Mouse (Mus musculus) hindbrain, embryonic 10.5 days (tissue): ENCODE data around the gene Tnfrsf26. TPM values are rescaled to one million over a fixed set of nuclear protein-coding genes. Genes with fewer than 3 reads are reported as not detected.

Experiments
- DNase-seq: peaks from one replicate; pipeline ENCODE4 v3.0.0-alpha.2; 2017; ENCODE audit warnings: low spot score
- H3K27ac ChIP-seq: fragments of 300-500 bp; sonication (generic); 2 replicates; pipeline ENCODE4 v1.5.1; 2016; ENCODE audit warnings: mild to moderate bottlenecking, moderate library complexity
- H3K27me3 ChIP-seq: fragments of 300-500 bp; sonication (generic); 2 replicates; pipeline ENCODE4 v1.6.1; 2016; ENCODE audit warnings: mild to moderate bottlenecking; ENCODE audit not compliant: poor library complexity, insufficient read depth, severe bottlenecking
- H3K36me3 ChIP-seq: fragments of 300-500 bp; sonication (generic); 2 replicates; pipeline ENCODE4 v1.6.1; 2016; ENCODE audit warnings: mild to moderate bottlenecking, moderate library complexity
- H3K4me1 ChIP-seq: fragments of 300-500 bp; sonication (generic); replicated peaks from 2 replicates; pipeline ENCODE4 v1.6.1; 2016; ENCODE audit warnings: mild to moderate bottlenecking
- H3K4me3 ChIP-seq: fragments of 300-500 bp; sonication (generic); 2 replicates; pipeline ENCODE4 v1.5.1; 2016; ENCODE audit warnings: mild to moderate bottlenecking, moderate library complexity
- H3K9me3 ChIP-seq: fragments of 300-500 bp; sonication (generic); 2 replicates; pipeline ENCODE4 v1.6.1; 2016; ENCODE audit warnings: mild to moderate bottlenecking, moderate library complexity
- WGBS: fragments of 180-500 bp; shearing (Covaris S2); methylation state at CpG from one replicate; pipeline ENCODE4 v1.1.7; 2016; 5-methylcytosine and 5-hydroxymethylcytosine counted together
- polyA plus RNA-seq: library from polyadenylated mRNA; unstranded; fragments of >200 nt; fragmentation: Nextera tagmentation; extraction: Ambion mirVana; gene quantifications from 2 replicates; pipeline ENCODE4 v1.2.1, GENCODE M21; 2016

Tnfrsf26 gene
- polyA plus RNA-seq, 1 experiment from 2014 or later: 0.18 TPM

DNA sequence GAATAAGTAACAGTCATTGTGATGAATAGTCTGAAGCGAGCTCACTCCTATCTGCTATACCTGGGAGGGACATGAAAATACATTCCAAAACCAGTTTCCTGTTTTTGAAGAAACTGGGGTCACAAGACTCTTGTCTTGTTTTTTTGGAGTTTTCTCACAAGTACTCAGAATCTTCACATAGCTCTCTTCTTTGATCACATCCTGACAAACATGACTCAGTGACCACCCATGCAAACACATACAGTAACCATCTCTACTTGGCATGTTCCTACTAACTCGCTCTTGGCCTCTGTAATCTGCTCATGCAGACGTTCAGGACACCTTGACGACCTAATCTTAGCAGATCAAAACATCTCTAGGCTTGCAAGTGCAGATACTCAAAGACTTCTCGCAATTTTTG, 3.4 kb downstream of the Tnfrsf26 start:
- H3K27ac ChIP-seq: no peak overlapping the region
- H3K9me3 ChIP-seq: no peaks in the 10 kb centered on the region

DNA sequence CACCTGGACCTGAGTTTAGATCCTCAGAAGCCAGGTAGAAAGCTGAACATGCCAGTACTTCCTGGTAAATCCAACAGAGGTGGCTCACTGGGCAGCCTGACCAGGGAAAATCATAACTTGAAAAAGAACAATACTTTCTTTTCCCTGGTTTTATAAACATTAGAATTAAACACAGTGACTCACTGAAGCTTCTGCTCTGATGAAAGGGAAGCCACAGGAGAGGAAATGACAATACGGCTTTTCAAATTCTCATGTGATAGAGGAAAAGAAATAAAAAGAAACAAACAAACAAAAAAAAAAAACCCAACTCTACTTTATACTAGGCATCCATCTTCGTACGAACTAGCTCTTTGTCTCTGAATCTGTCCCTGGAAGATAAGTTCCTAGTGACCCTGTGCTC, 4.0 kb downstream of the Tnfrsf26 start:
- no peak for DNase-seq
- H3K27ac ChIP-seq: no peak overlapping the region
- no peaks in the 10 kb centered on the region for H3K27me3 ChIP-seq
- H3K9me3 ChIP-seq: no peaks in the 10 kb centered on the region
- H3K4me1 ChIP-seq: no peaks in the 10 kb centered on the region
- 85% methylated on average over 3 of the region's 3 CpGs for WGBS
- no peaks in the 10 kb centered on the region for H3K36me3 ChIP-seq
- no peak overlapping the region for H3K4me3 ChIP-seq

More for the DNA sequence above, 3.4 kb downstream of the Tnfrsf26 start:
- Histone ChIP-seq H3K36me3 (no peaks in the 10 kb centered on the region), H3K27me3 (no peaks in the 10 kb centered on the region), H3K4me1 (no peaks in the 10 kb centered on the region), H3K4me3 (no peak overlapping the region)
- WGBS: 75% methylated on average over 5 of the region's 5 CpGs
- DNase-seq: no peak

DNA sequence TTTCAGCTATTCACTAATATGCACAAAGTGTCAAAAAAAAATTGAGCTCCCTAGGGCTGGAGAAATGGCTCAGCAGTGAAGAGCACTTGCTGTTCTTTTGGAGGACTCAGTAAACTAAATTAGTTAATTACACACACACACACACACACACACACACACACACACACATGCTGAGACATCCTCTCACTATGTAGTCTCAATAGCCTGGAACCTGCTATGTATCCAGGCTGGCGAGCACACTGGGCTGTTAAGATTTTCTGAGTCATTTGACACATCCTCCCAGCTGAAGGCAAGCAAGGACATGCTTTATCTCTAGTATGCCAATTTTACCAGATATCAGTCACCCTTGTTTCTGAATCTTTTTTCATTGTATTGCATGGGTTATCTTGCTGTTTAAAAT, 7.6 kb downstream of the Tnfrsf26 start:
- no peaks in the 10 kb centered on the region for H3K4me1 ChIP-seq
- no peak overlapping the region for H3K27ac ChIP-seq
- H3K4me3 ChIP-seq: no peak overlapping the region
- no peaks in the 10 kb centered on the region for H3K36me3 ChIP-seq
- WGBS: 81% methylated on average over 1 of the region's 1 CpGs
- DNase-seq: no peak
- H3K27me3 ChIP-seq: no peaks in the 10 kb centered on the region
- H3K9me3 ChIP-seq: no peaks in the 10 kb centered on the region

DNA sequence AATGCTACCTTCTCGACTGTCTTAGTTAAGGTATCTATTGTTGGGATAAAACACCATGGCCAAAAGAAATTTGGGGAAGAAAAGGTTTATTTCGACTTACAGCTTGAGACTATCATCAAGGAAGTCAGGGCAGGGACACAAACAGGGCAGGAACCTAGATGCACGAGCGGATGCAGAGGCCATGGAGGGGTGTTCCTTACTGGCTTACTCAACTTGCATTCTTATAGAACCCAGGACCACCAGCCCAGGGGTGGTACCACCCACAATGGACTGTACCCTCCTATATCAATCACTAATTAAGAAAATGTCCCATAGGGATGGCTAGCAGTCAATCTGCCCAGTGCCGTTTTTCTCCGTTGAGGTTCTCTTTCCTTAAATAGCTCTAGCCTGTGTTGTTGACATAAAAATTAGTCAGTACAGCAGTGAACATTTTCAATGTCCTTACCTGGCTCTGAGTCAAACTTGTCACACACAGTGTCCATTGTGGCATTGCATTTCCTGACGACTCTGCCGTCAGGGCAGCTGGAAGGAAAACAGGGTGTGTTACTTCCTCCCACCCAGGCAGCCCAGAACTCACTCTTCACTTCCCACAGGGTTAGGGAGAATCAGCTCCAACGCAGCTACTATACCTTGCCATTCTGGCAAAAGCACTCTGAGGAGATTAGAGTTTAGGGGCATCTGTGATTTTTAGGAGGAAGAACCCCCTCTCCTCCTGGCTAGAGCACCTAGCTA, 14.0 kb downstream of the Tnfrsf26 start:
- no peak overlapping the region for H3K27ac ChIP-seq
- H3K36me3 ChIP-seq: no peaks in the 10 kb centered on the region
- 76% methylated on average over 9 of the region's 9 CpGs for WGBS
- H3K4me3 ChIP-seq: no peak overlapping the region
- H3K4me1 ChIP-seq: no peaks in the 10 kb centered on the region
- no peaks in the 10 kb centered on the region for H3K9me3 ChIP-seq
- DNase-seq: no peak
- no peaks in the 10 kb centered on the region for H3K27me3 ChIP-seq

DNA sequence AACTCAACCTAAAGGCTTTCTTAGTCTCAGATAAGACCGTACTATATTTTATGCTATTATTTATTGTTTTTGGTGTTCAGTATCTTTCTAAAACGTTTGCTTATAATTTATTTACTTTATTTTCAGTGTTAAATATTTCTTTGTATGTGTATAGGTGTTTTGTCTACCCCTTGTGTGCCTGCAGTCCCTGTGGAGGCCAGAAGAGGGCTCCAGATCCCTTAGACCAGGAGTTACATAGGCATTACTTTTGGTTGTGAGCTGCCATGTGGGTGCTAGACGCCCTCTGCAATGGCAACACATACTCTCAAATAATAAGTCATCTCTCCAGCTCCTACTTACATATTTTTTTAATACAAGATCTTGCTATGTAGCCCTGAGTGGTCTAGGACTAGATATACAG, 16.3 kb downstream of the Tnfrsf26 start:
- WGBS: 57% methylated on average over 3 of the region's 3 CpGs
- Histone ChIP-seq H3K9me3 (no peaks in the 10 kb centered on the region), H3K36me3 (no peaks in the 10 kb centered on the region), H3K27me3 (no peaks in the 10 kb centered on the region), H3K27ac (no peak overlapping the region), H3K4me3 (no peak overlapping the region), H3K4me1 (no peaks in the 10 kb centered on the region)
- DNase-seq: no peak

DNA sequence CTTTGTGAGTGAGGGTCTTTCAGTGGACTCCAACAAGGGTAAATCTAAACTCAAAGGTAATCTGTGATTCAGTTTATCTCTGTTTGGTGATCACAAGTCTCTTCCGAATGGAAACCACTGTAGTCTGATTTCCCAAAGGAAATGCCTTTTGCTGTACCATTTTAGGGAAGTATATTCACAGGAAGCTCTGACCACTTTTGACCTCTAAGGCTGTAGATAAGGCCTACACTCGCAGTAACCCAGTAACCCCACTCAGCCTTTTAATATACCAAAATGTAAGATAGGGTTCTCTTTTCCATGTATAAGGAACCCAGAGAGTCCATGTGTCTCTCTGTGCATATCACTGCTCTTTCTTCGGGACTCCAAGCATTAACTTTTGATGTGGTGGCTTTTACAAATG, 23.2 kb downstream of the Tnfrsf26 start:
- Histone ChIP-seq H3K36me3 (no peaks in the 10 kb centered on the region), H3K27ac (no peak overlapping the region), H3K4me3 (no peak overlapping the region), H3K4me1 (0 out of 2 replicates have a peak, but pooled peaks cover 4% of the 10 kb centered on the region), H3K9me3 (no peaks in the 10 kb centered on the region), H3K27me3 (no peaks in the 10 kb centered on the region)
- no peak for DNase-seq
- 92% methylated on average over 3 of the region's 3 CpGs for WGBS

DNA sequence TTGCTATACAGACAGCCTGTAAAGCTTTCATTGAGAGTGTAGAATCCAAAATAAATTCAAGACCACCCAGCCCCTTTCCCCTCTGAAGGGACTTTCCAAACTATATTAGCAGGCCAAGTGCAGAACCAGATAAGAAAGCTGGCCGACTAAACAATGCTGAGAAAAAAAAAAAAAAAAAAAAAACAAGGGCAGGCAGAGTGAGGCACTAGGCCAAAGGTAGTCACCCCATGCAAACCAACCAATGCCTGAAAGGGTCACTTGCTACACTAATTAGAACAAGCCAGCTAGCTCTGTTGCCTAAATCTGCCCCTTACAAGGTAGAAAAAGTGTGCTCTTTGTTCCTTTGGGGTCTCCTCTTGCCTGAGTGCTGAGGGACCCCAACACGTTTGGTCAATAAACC, 23.6 kb downstream of the Tnfrsf26 start:
- no peaks in the 10 kb centered on the region for H3K9me3 ChIP-seq
- no peak for DNase-seq
- no peak overlapping the region for H3K4me3 ChIP-seq
- 0 out of 2 replicates have a peak, but pooled peaks cover 6% of the 10 kb centered on the region for H3K4me1 ChIP-seq
- H3K36me3 ChIP-seq: no peaks in the 10 kb centered on the region
- 72% methylated on average over 2 of the region's 2 CpGs for WGBS
- no peaks in the 10 kb centered on the region for H3K27me3 ChIP-seq
- no peak overlapping the region for H3K27ac ChIP-seq

DNA sequence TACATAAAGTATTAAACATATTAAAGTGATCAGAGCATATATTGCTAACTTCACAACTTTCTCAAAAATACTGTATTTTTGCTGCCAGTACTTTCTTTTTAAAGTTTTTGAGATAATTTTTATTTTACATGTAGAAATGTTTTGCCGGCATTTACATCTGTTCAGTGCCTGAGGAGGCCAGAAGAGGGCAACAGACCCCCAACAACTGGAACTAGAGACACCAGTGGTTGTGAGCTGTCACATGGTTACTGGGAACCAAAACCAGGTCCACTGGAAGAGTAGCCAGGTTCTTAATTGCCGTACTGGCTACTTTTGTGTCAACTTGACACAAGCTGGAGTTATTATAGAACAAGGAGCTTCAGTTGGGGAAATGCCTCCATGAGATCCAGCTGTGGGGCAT, 26.8 kb downstream of the Tnfrsf26 start:
- H3K4me3 ChIP-seq: no peak overlapping the region
- no peaks in the 10 kb centered on the region for H3K27me3 ChIP-seq
- WGBS: 81% methylated on average over 2 of the region's 2 CpGs
- no peak overlapping the region for H3K27ac ChIP-seq
- H3K9me3 ChIP-seq: no peaks in the 10 kb centered on the region
- peaks cover 20% of the 10 kb centered on the region for H3K4me1 ChIP-seq
- no peak for DNase-seq
- H3K36me3 ChIP-seq: peaks cover 5% of the 10 kb centered on the region

DNA sequence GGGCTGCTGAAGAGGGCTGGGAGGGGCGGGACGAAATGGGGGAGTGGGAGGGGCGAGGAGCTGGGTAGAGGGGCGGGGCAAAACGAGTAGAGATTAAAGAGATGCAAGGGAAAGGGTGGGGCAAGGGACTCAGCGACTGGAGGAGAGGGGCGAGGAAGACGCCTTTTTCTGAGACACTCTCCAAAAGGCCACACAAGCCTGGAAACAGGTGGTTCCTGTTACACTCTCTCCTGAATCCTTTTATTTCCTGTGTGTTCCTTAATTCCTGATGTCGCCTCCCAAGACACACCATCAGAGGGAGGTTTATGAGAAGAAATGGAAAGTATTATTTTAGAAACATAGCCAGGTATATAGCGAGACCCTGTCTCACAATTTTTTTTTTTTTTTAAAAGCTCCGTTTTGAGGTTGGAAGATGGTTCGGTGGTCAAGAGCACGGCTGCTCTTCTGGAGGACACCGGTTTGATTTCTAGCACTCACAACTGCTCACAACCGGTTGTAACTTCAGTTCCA, 28.2 kb downstream of the Tnfrsf26 start:
- Histone ChIP-seq H3K27ac (peak overlapping the region; percentile 91), H3K9me3 (no peaks in the 10 kb centered on the region), H3K36me3 (peaks cover 19% of the 10 kb centered on the region), H3K27me3 (no peaks in the 10 kb centered on the region), H3K4me1 (peaks cover 20% of the 10 kb centered on the region), H3K4me3 (peak overlapping the region; percentile 82)
- DNase-seq: no peak
- WGBS: 9% methylated on average over 15 of the region's 15 CpGs

DNA sequence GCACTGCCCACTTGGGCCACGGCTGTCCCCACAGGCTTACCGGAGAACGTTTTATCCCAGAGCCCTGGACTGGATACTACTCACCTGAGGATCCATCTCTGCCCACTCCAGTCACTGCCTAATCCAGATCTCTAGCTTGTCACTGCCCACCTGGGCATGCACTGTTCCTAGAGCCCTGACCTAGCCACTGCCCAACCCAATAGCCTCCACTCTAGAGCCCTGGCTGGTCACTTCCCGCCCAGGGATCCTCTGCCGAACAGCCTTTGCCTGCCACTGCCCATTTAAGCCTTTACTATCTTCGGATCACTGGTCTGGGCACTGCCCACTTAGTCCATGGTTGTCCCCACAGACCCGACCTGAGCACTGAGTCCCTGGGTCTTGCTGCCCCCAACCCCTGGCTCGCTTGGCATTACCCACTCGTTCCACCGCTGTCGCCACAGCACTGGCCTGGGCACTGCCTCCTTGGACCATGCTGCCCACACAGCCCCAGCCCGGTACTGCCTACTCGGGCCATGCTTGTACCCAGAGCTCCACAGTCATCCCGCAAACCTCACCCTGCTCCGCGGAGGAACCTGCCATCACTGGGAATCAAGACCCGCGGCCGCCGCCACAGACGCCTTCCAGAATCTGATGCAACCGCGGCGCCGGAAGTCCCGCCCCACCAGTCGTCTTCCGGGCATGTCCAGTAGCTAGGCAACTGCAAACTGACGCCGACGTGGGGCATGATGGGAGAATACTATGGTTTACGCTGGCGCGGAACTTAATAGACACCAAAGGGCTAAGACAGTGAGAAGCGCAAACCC, 28.9 kb downstream of the Tnfrsf26 start, which contains the start of gene Cars:
Cars (minus strand) TSS at position 663 of the 803 bp plus-strand sequence.
- WGBS: 3% methylated on average over 35 of the region's 35 CpGs

DNA sequence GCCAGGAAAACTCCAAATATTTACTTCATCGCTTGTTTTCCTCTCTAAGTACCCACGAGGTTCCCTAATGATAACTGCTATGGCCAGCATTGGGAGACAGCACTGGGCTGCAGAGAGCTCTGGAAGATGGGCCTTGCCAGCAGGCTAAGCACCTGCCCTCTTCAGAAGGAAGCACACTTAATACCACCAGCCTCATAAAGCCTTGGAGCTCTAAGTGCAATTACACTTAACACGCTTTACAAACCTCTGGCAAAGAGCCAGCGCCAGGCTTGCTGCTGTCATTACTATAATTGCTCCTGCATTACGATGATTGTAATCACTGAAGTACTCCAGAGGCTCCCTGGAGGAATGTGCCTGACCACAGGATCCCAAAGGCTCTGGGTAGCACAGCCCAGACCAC, 33.7 kb downstream of the Tnfrsf26 start:
- H3K36me3 ChIP-seq: peaks cover 66% of the 10 kb centered on the region
- no peak overlapping the region for H3K4me3 ChIP-seq
- 94% methylated on average over 5 of the region's 5 CpGs for WGBS

More for the DNA sequence above, 28.9 kb downstream of the Tnfrsf26 start, which contains the start of gene Cars:
- peak within 1 kb of the TSS; percentile 91 for H3K27ac ChIP-seq
- H3K4me1 ChIP-seq: peaks cover 20% of the 10 kb centered on the region
- H3K36me3 ChIP-seq: peaks cover 26% of the 10 kb centered on the region
- H3K27me3 ChIP-seq: no peaks in the 10 kb centered on the region
- no peaks in the 10 kb centered on the region for H3K9me3 ChIP-seq
- H3K4me3 ChIP-seq: peak within 1 kb of the TSS; percentile 82
- DNase-seq: peak; percentile 97

DNA sequence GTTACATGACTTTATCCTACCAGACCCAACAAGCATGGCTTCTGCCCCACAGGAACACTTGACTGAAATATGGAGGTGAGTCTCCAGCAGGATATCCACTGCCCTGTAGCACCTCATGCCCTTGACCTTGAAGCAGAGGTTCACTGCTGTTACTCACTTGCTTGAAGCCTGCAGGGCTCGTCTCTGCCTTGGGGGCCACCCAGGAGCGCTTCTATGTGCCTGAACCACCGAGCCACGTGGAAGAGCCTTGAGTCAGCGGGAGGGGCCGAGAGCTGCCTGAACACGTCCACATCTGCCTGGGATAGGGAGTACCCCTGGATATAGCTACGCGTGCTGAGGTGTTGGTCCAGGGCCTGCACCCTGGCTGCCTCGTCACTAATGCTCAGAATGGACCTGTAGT, 36.3 kb downstream of the Tnfrsf26 start:
- no peak overlapping the region for H3K27ac ChIP-seq
- H3K9me3 ChIP-seq: no peaks in the 10 kb centered on the region
- WGBS: 87% methylated on average over 10 of the region's 10 CpGs
- H3K36me3 ChIP-seq: peaks cover 90% of the 10 kb centered on the region
- H3K27me3 ChIP-seq: no peaks in the 10 kb centered on the region
- H3K4me1 ChIP-seq: no peaks in the 10 kb centered on the region
- no peak overlapping the region for H3K4me3 ChIP-seq
- no peak for DNase-seq

More for the DNA sequence above, 33.7 kb downstream of the Tnfrsf26 start:
- H3K27me3 ChIP-seq: no peaks in the 10 kb centered on the region
- no peaks in the 10 kb centered on the region for H3K9me3 ChIP-seq
- DNase-seq: no peak
- H3K4me1 ChIP-seq: peaks cover 14% of the 10 kb centered on the region
- no peak overlapping the region for H3K27ac ChIP-seq

DNA sequence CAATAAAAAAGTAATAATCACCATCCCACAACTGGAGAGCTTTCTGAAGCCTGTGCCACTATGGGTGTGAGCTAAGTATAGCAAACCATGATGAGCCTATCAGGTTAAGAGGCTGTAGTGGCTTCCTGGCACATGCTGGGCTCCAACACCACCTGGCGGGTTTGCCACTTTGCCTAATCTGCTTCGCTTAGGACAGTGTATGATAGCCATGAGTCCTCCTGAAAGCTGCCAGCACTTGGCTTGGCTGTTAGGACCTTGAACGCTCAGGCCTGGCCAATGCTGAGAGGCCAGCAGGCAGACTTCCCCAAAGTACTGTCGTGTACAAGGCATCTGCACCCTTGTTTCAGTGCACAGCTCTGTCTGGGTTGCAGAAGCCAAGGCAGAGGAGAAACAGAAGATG, 40.5 kb downstream of the Tnfrsf26 start:
- no peak for DNase-seq
- Histone ChIP-seq H3K4me1 (no peaks in the 10 kb centered on the region), H3K9me3 (no peaks in the 10 kb centered on the region), H3K27me3 (no peaks in the 10 kb centered on the region), H3K27ac (no peak overlapping the region), H3K36me3 (peaks cover 99% of the 10 kb centered on the region), H3K4me3 (no peak overlapping the region)
- 89% methylated on average over 4 of the region's 4 CpGs for WGBS
